Mouse (Mus musculus): ENCODE results near the gene Cul1. TPM values are rescaled to one million over a fixed set of nuclear protein-coding genes. Genes with fewer than 3 reads are reported as not detected.
"Not testable (repeated sequence)": the region's sequence is repeated elsewhere in the genome, so short reads cannot be mapped to it uniquely, and the experiment has no call there.

The Cul1 gene
- total RNA-seq (2017), result 149 to 202 TPM (median 175 TPM) in 3 replicates

GRCm38 (mm10) chr6:47453098-47453497 is at the start of gene Cul1:
Gene Cul1, plus strand, starts transcription at chr6:47453398.
- no peak for ATAC-seq (replicated peaks; ENCODE audit: insufficient number of reproducible peaks, low FRiP score, low TSS enrichment, poor library complexity, severe bottlenecking)

DNA sequence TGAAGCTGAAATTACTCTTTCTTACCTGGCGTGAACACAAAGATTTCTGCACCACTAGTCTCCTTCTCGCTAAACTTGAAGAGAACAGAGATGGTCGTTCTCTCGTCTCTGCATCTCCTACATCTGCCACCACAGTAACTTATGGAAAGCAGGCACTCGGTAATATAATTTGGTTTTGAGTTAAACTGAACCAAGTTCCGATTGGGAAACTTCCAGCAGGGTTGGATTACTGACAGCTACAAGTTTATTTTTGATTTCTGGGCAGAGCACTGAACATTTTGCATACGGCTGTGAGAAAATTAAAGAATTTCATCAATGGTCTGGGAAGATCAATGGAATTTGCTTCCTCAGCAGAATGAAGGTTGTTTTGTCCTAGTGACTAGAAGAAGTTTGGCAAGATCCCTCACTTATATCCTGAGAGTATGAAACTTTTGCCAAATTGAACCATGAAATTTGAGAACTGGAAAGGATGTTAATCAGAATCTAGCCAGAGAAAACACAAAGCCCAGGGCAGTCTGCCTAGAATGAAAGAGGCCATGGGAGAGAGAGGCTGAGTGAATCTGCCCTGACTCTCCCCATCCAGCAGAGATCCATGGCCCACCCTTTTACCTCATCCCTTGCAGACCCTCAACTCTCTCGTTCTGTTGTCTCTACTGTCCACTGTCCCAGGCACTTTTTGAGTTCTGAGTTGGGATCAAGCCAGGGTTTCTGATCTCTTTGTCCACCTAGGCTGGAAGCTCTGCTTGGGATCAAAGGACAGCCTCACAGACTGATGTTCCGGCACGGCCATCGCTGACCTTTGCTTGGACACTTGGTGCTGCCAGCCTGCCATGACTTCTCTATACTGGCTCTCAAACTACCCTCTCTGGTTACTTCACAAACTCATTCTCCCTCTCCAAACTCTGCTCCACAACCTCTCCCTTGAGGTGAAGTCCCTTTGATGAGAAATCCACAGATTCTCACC is 48.5 kb upstream of the Cul1 start:
- no peak for ATAC-seq (replicated peaks; ENCODE audit: insufficient number of reproducible peaks, low FRiP score, low TSS enrichment, poor library complexity, severe bottlenecking)

DNA sequence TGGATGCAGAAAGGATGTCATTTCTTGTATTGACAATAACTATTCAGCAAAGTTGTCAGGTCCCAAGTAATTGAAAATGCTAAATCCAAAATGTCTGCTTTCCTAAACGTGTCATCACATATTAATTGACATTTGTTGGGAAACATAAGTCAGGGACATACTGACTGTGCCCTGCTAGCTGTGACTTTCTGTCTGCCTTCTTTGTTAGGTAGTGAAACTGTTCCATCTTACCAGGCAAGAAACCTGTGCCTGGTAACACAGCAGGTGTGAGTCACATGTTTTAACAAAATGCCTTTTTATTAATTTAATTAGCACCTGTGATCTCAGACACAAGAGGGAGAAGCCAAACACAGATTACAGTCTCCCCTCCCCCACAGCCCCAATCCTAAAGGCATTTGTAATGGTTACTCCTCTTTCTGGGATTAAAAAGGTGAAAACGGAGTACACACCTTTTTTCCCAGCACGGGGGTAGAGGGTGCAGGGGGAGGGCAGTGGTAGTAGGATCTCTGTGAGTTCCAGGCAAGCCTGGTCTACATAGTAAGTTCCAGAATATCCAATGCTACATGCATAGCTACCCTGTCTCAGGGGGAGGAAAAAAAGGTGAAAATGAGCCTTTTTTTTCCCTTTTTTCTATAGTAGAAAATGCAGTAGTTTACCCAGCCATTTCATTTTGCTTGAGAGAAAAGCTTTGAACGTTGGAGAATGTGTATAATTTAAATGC is 40.2 kb upstream of the Cul1 start:
- ATAC-seq (replicated peaks; ENCODE audit: insufficient number of reproducible peaks, low FRiP score, low TSS enrichment, poor library complexity, severe bottlenecking), result no peak

DNA sequence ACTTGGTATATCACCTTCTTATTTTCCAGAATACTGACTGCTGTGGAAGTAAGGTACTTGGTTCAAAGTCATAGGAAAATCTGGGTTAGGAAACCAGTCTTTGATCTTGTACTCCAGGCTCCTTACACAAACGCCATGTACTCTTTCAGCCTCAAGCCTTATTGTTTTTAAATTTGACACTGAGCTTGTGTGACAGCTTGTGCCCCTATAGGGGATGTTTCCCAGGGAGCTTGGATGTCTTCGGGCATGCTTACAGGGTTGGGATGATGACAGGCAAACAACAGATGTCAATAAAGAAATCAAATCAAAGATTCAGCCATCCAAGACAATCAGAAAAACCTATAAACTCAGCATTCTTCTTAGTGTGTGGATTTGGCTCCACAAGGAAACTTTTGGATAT is 39.5 kb upstream of the Cul1 start:
- no peak for ATAC-seq (replicated peaks; ENCODE audit: insufficient number of reproducible peaks, low FRiP score, low TSS enrichment, poor library complexity, severe bottlenecking)

GRCm38 (mm10) chr6:47418691-47419090 is 34.5 kb upstream of the Cul1 start:
- no peak for ATAC-seq (replicated peaks; ENCODE audit: insufficient number of reproducible peaks, low FRiP score, low TSS enrichment, poor library complexity, severe bottlenecking)

DNA sequence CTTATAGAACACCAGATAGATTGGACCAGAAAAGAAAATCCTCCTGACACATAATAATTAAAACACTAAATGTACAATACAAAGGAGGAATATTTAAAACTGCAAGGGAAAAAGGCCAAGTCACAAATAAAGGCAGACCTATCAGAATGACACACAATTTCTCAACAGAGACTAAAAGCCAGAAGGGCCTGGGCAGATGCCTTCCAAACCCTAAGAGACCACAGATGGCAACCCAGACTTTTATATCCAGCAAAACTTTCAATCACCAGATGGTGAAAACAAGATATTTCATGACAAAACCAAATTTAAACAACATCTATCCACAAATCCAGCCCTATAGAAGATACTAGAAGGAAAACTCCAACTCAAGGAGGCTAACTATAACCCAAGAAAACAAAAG is 33.0 kb upstream of the Cul1 start:
- no peak for ATAC-seq (replicated peaks; ENCODE audit: insufficient number of reproducible peaks, low FRiP score, low TSS enrichment, poor library complexity, severe bottlenecking)

GRCm38 (mm10) chr6:47421221-47421620 is 32.0 kb upstream of the Cul1 start:
- no peak for ATAC-seq (replicated peaks; ENCODE audit: insufficient number of reproducible peaks, low FRiP score, low TSS enrichment, poor library complexity, severe bottlenecking)

- ATAC-seq (replicated peaks; ENCODE audit: insufficient number of reproducible peaks, low FRiP score, low TSS enrichment, poor library complexity, severe bottlenecking), result no peak
Measured at GRCm38 (mm10) chr6:47426136-47426535, 27.1 kb upstream of the Cul1 start.

DNA sequence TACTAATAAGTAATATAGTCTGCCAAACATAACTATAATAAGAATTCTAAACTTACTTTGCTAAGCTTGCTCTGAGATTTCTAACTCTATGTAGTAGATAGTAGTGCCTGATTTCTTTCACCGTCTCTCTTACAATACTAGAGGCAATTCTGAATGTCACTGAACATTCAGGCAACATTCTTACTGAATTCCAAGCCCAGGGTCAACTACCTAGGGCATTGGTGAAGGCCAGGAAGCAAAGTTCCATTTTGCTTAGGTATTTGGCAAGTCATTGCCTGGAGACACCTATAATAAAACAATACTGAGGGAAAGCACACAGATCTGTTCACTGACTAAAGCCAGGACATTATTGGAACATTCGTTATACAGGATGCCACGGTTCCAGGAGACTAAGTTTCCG is 26.6 kb upstream of the Cul1 start:
- not testable (repeated sequence) for ATAC-seq (replicated peaks; ENCODE audit: insufficient number of reproducible peaks, low FRiP score, low TSS enrichment, poor library complexity, severe bottlenecking)

GRCm38 (mm10) chr6:47432795-47433194 is 20.4 kb upstream of the Cul1 start:
- peak; percentile 9; the same call in 1 of the 2 replicates for ATAC-seq (replicated peaks; ENCODE audit: insufficient number of reproducible peaks, low FRiP score, low TSS enrichment, poor library complexity, severe bottlenecking)

- no peak for ATAC-seq (replicated peaks; ENCODE audit: insufficient number of reproducible peaks, low FRiP score, low TSS enrichment, poor library complexity, severe bottlenecking)
Measured at GRCm38 (mm10) chr6:47440080-47440479, 13.1 kb upstream of the Cul1 start.

GRCm38 (mm10) chr6:47447658-47448057 is 5.5 kb upstream of the Cul1 start:
- no peak for ATAC-seq (replicated peaks; ENCODE audit: insufficient number of reproducible peaks, low FRiP score, low TSS enrichment, poor library complexity, severe bottlenecking)

- ATAC-seq (replicated peaks; ENCODE audit: insufficient number of reproducible peaks, low FRiP score, low TSS enrichment, poor library complexity, severe bottlenecking), result peak; percentile 42; the same call in 1 of the 2 replicates
Measured at GRCm38 (mm10) chr6:47453522-47454130, 428 bp downstream of the Cul1 start.

DNA sequence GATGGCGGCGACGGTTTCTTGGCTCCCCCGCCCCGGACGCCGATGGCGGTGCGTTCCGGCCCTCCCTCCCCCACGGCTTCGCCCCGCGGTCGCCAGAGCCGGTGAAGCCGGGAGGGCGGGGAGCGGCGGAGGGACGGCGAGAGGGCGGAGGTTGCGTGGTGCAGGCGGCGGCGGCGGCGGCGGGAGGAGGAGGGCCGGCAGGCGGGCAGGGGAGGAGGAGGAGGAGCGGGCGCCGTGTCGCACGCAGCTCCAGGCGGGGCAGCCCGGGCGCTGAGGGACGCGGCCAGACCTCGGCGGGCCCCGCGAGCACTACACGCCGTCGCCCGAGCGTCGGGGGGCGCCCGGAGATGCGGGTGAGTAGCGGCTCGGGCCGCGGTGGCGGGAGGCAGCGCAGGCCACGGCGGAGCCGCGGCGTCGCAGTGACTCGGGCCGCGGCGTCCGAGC is 955 bp downstream of the Cul1 start:
- peak; percentile 67 for ATAC-seq (replicated peaks; ENCODE audit: insufficient number of reproducible peaks, low FRiP score, low TSS enrichment, poor library complexity, severe bottlenecking)

DNA sequence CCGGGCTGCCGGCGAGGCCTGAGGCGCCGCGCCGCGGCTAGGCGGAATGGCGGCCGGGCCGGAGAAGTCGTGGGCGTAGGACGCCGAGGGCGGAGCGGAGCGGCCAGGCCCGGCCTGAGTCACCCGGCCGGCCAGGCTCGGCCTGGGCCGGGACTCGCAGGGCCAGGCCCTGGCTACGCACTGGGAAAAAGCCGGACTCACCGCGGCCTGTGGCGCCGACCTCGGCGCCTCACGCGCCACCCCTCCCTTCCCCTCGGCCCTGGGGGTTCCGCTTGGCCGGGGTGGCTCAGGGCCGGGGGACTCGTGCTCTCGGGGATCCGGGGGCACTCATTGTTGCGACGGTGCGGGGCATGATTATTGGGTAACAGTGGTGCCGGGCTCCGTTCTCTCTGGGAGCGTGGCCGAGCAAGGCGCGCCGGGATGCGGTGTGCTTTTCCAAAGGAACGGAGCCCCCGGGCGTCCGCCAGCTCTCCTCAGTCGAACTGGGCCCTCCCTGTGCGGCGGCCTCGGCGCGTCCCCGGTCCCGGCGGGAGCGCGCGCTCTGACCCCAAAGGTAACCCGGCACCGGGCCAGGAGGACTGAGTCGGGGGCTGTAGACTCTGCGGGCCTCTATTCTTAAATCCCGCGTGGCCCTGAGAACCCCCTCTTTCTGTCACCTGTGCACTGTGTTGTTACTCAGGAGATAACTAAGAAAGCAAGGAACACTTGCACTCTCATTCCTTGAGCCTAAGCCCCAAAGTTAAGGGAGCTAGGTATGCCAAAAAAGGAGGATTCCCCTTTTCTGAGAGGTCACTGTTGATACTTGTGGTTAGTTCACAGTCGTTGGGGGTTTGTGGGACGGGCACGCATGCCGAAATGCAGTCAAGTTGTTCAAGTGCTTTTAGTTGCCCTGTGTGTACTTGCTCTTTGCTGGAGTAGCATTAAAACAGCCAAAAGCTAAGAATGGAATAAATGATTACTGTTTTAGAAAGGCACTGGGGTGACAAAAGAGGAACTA is 1.7 kb downstream of the Cul1 start:
- ATAC-seq (replicated peaks; ENCODE audit: insufficient number of reproducible peaks, low FRiP score, low TSS enrichment, poor library complexity, severe bottlenecking), result peak; percentile 23

- ATAC-seq (replicated peaks; ENCODE audit: insufficient number of reproducible peaks, low FRiP score, low TSS enrichment, poor library complexity, severe bottlenecking), result no peak
Measured at GRCm38 (mm10) chr6:47455843-47456242, 2.6 kb downstream of the Cul1 start.

- ATAC-seq (replicated peaks; ENCODE audit: insufficient number of reproducible peaks, low FRiP score, low TSS enrichment, poor library complexity, severe bottlenecking), result no peak
Measured at GRCm38 (mm10) chr6:47456853-47457252, 3.7 kb downstream of the Cul1 start.

DNA sequence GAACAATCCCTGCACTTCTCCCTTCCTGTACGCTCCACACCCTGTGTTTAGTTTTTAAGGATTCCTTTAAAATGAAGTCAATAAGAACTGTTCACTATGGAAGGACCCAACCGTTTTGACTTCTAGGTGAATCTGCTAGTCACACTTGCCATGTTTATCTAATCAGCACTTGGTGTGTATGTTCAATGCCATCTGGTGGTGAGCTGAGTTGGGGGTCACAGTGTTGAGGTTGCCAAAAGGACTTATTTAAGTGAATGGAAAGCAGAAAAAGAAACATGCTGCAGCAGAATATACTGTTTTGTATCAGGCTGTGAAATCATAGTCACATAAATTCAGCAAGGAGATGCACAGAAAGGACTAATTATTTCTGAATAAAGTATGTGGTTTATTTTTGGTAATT is 12.2 kb downstream of the Cul1 start:
- ATAC-seq (replicated peaks; ENCODE audit: insufficient number of reproducible peaks, low FRiP score, low TSS enrichment, poor library complexity, severe bottlenecking), result no peak

All from monocyte, adult 5-6 weeks (primary cell).